Mouse (Mus musculus): ENCODE results near the gene Herpud2. TPM values are rescaled to one million over a fixed set of nuclear protein-coding genes. Genes with fewer than 3 reads are reported as not detected.

Gene Herpud2
- polyA plus RNA-seq, 1 experiment from 2014 or later = 47.0 TPM

- no peaks in the 10 kb centered on the region for H3K79me2 ChIP-seq (ENCODE audit: inconsistent target)
- no peaks in the 10 kb centered on the region for H3K36me3 ChIP-seq (ENCODE audit: inconsistent target)
- H3K27ac ChIP-seq = no peak overlapping the region
- no peak overlapping the region for H3K4me3 ChIP-seq (ENCODE audit: inconsistent target)
Measured at GRCm38 (mm10) chr9:25169626-25170025, 18.0 kb upstream of the Herpud2 start.

DNA sequence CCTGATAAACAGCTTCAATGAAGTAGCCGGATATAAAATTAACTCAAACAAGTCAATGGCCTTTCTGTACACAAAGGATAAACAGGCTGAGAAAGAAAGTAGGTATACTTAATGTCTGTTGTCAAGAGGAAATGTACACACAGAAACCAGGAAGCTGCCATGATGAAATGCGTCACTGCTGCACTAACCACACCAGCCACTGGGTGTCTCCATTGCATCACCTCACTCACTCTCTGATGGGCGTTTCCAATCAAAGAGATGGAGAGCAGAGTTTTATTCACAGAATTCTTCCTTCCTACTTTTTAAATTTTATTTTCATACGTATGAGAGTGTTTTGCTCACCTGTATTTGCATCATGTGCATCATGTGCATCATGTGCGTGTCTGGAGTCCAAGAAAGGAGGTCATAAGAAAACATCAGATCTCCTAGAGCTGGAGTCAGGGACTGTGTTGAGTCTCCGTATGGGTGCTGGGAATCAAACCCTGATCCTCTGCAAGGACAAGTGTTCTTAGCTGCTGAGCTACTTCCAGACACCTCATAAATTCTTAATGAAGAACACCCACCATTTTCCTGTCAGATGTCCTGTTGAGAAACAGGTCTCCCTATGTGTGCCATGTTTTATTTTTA is 16.0 kb upstream of the Herpud2 start:
- WGBS (ENCODE audit: missing documents) = 28% methylated on average over 6 of the region's 6 CpGs
- no peaks in the 10 kb centered on the region for H3K79me2 ChIP-seq (ENCODE audit: inconsistent target)
- no peak overlapping the region for H3K27ac ChIP-seq
- no peaks in the 10 kb centered on the region for H3K36me3 ChIP-seq (ENCODE audit: inconsistent target)
- H3K4me3 ChIP-seq (ENCODE audit: inconsistent target) = no peak overlapping the region

- no peaks in the 10 kb centered on the region for H3K79me2 ChIP-seq (ENCODE audit: inconsistent target)
Measured at GRCm38 (mm10) chr9:25158218-25158617, 6.6 kb upstream of the Herpud2 start.

GRCm38 (mm10) chr9:25156377-25156776 is 4.8 kb upstream of the Herpud2 start:
- H3K4me3 ChIP-seq (ENCODE audit: inconsistent target) = no peak overlapping the region
- no peaks in the 10 kb centered on the region for H3K79me2 ChIP-seq (ENCODE audit: inconsistent target)
- WGBS (ENCODE audit: missing documents) = 13% methylated on average over 1 of the region's 1 CpGs
- H3K36me3 ChIP-seq (ENCODE audit: inconsistent target) = no peaks in the 10 kb centered on the region
- no peak overlapping the region for H3K27ac ChIP-seq

More at GRCm38 (mm10) chr9:25158218-25158617, 6.6 kb upstream of the Herpud2 start:
- WGBS (ENCODE audit: missing documents) = 58% methylated on average over 4 of the region's 4 CpGs
- Histone ChIP-seq H3K27ac (0 out of 2 replicates have a peak overlapping the region, but pooled peaks have one; percentile 7), H3K36me3 (ENCODE audit: inconsistent target) (no peaks in the 10 kb centered on the region), H3K4me3 (ENCODE audit: inconsistent target) (no peak overlapping the region)

DNA sequence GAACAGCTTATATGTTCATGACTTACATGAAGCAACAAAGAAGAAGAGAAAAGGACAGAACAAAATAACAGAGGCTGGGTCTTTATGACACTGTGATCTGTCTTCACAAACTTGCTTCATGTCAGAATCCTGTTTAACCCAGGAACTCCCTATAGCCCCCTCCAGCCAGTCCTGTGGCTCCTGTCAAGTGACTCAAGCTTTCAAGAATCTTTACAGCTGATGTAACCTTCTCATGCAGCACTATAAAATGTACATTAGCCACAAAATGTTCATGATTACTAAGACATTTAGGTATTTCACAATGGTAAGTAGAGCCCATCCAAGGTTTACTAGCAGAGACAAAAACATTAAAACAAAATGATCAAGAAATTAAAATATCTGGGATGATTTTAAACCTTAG is 1.4 kb upstream of the Herpud2 start:
- H3K27ac ChIP-seq = peak overlapping the region; percentile 78
- H3K36me3 ChIP-seq (ENCODE audit: inconsistent target) = no peaks in the 10 kb centered on the region
- no peak overlapping the region for H3K4me3 ChIP-seq (ENCODE audit: inconsistent target)
- H3K79me2 ChIP-seq (ENCODE audit: inconsistent target) = peaks cover 29% of the 10 kb centered on the region

DNA sequence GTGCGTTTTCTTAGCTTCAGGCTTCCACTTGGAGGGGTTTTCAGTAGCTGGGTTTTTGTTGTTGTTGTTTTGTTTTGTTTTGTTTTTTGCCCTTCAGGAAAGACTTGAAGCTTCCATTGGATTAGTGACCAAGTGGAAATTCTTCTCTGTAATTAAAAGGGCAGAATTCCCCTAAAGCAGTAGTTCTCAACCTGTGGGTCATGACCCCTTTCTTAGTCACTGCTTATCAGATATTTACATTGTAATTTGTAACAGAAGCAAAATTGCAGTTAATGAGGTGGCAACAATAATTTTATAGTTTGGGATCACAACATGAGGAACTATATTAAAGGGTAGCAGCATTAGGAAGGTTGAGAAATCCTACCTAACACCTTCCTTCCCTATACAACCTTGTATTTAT is 837 bp upstream of the Herpud2 start:
- H3K4me3 ChIP-seq (ENCODE audit: inconsistent target) = peak overlapping the region; percentile 33
- WGBS (ENCODE audit: missing documents) = 50% methylated on average over 1 of the region's 1 CpGs

GRCm38 (mm10) chr9:25150791-25151610 is 619 bp downstream of the Herpud2 start:
- Histone ChIP-seq H3K79me2 (ENCODE audit: inconsistent target) (peaks cover 49% of the 10 kb centered on the region), H3K4me3 (ENCODE audit: inconsistent target) (peak overlapping the region; percentile 69), H3K36me3 (ENCODE audit: inconsistent target) (no peaks in the 10 kb centered on the region), H3K27ac (peak overlapping the region; percentile 32; the same call in 1 of the 2 replicates)
- under 1% methylated on average over 72 of the region's 73 CpGs for WGBS (ENCODE audit: missing documents)

More for the DNA sequence above, 837 bp upstream of the Herpud2 start:
- H3K36me3 ChIP-seq (ENCODE audit: inconsistent target) = no peaks in the 10 kb centered on the region
- peaks cover 35% of the 10 kb centered on the region for H3K79me2 ChIP-seq (ENCODE audit: inconsistent target)
- H3K27ac ChIP-seq = peak overlapping the region; percentile 78

GRCm38 (mm10) chr9:25148767-25149166 is 2.9 kb downstream of the Herpud2 start:
- Histone ChIP-seq H3K4me3 (ENCODE audit: inconsistent target) (no peak overlapping the region), H3K27ac (no peak overlapping the region)

DNA sequence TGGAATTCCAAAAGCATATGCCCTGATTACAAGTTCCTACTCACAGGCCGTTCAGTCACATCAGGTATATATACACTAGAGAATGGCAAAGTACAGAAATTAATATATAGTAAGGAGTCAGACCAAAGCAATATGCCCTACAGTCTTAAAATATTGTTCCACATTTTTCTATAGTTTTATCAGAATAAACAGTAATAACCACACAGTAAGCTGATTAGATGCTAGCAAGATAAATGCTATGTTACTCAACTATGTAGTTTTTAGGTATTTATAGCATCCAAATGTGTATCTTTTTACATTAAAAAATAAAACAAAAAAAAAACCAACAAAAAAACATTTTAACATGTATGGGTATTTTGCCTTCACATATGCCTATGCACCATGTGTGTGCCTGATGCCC is 5.7 kb downstream of the Herpud2 start:
- Histone ChIP-seq H3K79me2 (ENCODE audit: inconsistent target) (peaks cover 100% of the 10 kb centered on the region), H3K27ac (no peak overlapping the region), H3K4me3 (ENCODE audit: inconsistent target) (no peak overlapping the region), H3K36me3 (ENCODE audit: inconsistent target) (no peaks in the 10 kb centered on the region)
- 78% methylated on average over 1 of the region's 1 CpGs for WGBS (ENCODE audit: missing documents)

More at GRCm38 (mm10) chr9:25148767-25149166, 2.9 kb downstream of the Herpud2 start:
- H3K36me3 ChIP-seq (ENCODE audit: inconsistent target) = no peaks in the 10 kb centered on the region
- peaks cover 72% of the 10 kb centered on the region for H3K79me2 ChIP-seq (ENCODE audit: inconsistent target)

DNA sequence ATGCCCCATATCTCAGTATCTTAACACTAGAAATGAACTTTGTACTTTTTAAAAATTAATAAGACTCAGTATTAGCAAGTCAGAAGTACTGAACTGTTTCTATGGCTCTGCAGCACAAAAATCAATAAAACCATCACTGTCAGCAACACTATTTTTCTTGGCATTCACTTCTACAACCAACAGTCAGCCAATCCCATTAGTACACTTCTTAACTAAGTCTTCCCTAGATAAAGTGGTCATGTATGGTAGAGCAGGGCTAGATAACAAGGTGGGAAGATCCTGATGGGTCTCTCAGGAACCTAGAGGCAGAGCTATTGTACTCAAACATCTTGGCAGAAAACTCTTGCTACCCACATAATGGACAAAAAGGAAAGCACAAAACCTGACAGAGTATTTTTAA is 7.7 kb downstream of the Herpud2 start:
- Histone ChIP-seq H3K79me2 (ENCODE audit: inconsistent target) (peaks cover 100% of the 10 kb centered on the region), H3K4me3 (ENCODE audit: inconsistent target) (no peak overlapping the region), H3K27ac (no peak overlapping the region), H3K36me3 (ENCODE audit: inconsistent target) (no peaks in the 10 kb centered on the region)

DNA sequence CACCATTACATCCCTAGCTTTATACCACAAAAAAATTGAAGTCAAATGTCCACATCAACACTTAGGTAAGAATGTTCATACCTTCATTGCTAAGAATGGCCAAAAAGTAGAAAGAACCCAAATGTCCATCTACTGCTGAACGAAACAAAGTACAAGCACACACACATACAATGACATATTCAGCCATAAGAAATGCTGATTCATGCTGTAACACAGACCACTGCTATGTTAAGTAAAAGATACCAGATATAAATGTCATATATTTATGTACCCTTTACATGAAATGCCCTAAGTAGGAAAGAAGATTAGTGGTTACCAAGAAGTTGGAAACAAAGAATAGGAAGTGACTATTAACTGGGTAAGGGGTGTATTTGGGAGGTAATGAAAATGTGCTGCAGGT is 8.6 kb downstream of the Herpud2 start:
- WGBS (ENCODE audit: missing documents) = 70% methylated on average over 1 of the region's 1 CpGs
- Histone ChIP-seq H3K27ac (no peak overlapping the region), H3K4me3 (ENCODE audit: inconsistent target) (no peak overlapping the region), H3K79me2 (ENCODE audit: inconsistent target) (peaks cover 100% of the 10 kb centered on the region), H3K36me3 (ENCODE audit: inconsistent target) (no peaks in the 10 kb centered on the region)

DNA sequence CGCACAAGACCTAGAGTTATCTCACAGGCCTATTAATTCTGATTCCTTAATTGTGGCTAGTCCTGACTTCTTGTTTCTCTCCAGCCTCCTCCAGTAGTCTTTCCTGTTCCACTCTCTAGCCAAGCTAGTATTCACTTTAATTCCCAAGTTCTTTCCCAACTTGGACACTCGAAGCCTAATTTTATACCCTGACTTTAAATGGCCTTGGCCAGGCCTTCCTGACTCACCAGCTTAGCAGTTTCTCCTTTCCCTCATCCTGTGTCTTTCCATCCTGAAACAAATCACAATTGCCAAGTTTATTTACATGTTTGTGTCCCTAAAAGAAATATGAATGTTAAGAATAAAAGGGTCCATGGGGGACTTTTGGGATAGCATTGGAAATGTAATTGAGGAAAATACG is 9.6 kb downstream of the Herpud2 start:
- H3K4me3 ChIP-seq (ENCODE audit: inconsistent target) = no peak overlapping the region
- WGBS (ENCODE audit: missing documents) = 93% methylated on average over 3 of the region's 3 CpGs
- no peak overlapping the region for H3K27ac ChIP-seq
- H3K79me2 ChIP-seq (ENCODE audit: inconsistent target) = peaks cover 100% of the 10 kb centered on the region
- H3K36me3 ChIP-seq (ENCODE audit: inconsistent target) = no peaks in the 10 kb centered on the region

DNA sequence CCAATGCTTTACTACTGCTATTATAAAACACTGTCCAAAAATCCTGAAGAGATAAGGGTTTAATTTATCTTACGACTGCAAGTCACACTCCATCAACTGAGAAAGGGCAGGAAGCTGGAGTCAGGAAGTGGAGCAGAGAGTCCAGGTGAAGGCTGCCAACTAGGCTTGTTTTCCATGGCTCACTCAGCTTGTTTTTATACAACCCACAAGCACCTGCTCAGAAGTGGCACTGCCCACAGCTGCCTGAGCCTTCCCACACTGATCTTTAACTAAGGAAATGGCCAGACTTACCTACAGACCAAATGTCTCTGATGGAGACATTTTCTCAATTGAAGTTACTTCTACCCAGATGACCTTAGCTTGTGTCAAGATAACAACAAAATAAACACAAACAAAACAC is 11.3 kb downstream of the Herpud2 start:
- Histone ChIP-seq H3K4me3 (ENCODE audit: inconsistent target) (no peak overlapping the region), H3K79me2 (ENCODE audit: inconsistent target) (peaks cover 100% of the 10 kb centered on the region), H3K27ac (no peak overlapping the region), H3K36me3 (ENCODE audit: inconsistent target) (no peaks in the 10 kb centered on the region)
- WGBS (ENCODE audit: missing documents) = 67% methylated on average over 1 of the region's 1 CpGs

GRCm38 (mm10) chr9:25138900-25139299 is 12.7 kb downstream of the Herpud2 start:
- Histone ChIP-seq H3K36me3 (ENCODE audit: inconsistent target) (no peaks in the 10 kb centered on the region), H3K79me2 (ENCODE audit: inconsistent target) (peaks cover 100% of the 10 kb centered on the region), H3K27ac (no peak overlapping the region), H3K4me3 (ENCODE audit: inconsistent target) (no peak overlapping the region)
- 100% methylated on average over 1 of the region's 1 CpGs for WGBS (ENCODE audit: missing documents)

DNA sequence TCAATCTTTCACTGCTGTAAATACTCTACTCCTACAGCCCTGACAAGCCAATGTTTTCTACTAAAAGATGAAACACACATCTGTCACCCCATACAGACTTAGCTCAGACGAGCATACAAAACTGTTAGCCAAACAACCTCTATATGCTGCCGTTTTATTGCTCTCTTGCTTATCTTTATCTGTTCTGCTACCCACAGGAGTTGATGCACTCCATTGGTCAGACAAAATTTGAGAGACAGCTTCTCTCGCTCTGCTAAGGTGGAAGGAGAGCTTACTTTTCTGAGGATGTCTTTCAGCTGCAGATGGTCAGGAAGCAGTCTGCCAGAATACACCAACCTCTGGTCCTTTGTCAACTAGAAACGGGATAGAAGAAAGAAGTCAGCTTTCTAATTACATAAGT is 18.7 kb downstream of the Herpud2 start:
- no peak overlapping the region for H3K27ac ChIP-seq
- H3K4me3 ChIP-seq (ENCODE audit: inconsistent target) = no peak overlapping the region
- H3K79me2 ChIP-seq (ENCODE audit: inconsistent target) = peaks cover 66% of the 10 kb centered on the region
- 90% methylated on average over 4 of the region's 4 CpGs for WGBS (ENCODE audit: missing documents)
- H3K36me3 ChIP-seq (ENCODE audit: inconsistent target) = peaks cover 8% of the 10 kb centered on the region; the same call in 1 of the 2 replicates

Measured in macrophage (primary cell).